Mouse (Mus musculus) ES-Bruce4 (cell line): Measurements from ENCODE around the gene Gm14295.
"Not testable (repeated sequence)": the region's sequence is repeated elsewhere in the genome, so short reads cannot be mapped to it uniquely, and the experiment has no call there.

Experiments used
- CTCF ChIP-seq: IDR thresholded peaks from one replicate; pipeline ENCODE4 v1.8.1; 2011; ENCODE audit warnings: low read depth, low read length
- EP300 ChIP-seq: IDR thresholded peaks from 2 replicates; pipeline ENCODE4 v1.6.1; 2011; ENCODE audit warnings: low read depth, low read length; ENCODE audit not compliant: insufficient read depth
- POLR2A ChIP-seq: IDR thresholded peaks from one replicate; pipeline ENCODE4 v1.8.1; 2011; ENCODE audit warnings: low read length; ENCODE audit not compliant: insufficient read depth

DNA sequence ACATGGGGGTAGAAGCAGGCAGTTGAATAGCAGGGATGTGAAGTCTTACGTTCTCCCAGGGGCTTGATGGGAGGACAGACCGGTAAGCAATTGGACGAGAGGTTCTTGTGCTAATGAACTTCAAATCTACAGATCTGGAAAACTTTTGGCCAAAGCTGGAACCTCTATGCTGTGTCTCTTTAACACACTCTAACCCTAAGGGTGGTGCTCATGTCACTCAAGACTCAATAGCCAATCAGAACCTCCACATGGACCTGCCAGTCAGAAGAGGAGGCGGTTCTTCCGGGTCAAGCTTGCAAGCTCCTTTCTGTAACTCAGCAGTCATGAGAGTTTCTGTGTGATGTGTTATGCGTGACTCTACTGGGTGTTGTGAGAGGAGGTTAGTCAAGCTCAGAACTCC is at the start of gene Gm14295:
- TF ChIP-seq POLR2A, CTCF, EP300: not testable (repeated sequence)
